Mouse (Mus musculus) lung, adult 18-20 months (tissue): ENCODE measurements around the gene Sfpq.
A peak's percentile ranks its signal among the peaks of the same experiment; 100 is the strongest.
"Not testable (repeated sequence)": the region's sequence is repeated elsewhere in the genome, so short reads cannot be mapped to it uniquely, and the experiment has no call there.

Source experiments
- DNase-seq, 2 experiments: peaks; one replicate each; pipeline ENCODE4 v3.0.0; 2022; ENCODE audit warnings: mixed read lengths in 2 of 2

Gene Sfpq

GRCm38 (mm10) chr4:127021151-127021945 lies at the start of gene Sfpq:
Sfpq (plus strand) TSS chr4:127021324.
- peak; percentile 99 for DNase-seq

- DNase-seq: peak; percentile 20 to 34
Observed at GRCm38 (mm10) chr4:126977467-126977866, 43.7 kb upstream of the Sfpq start.

- DNase-seq: no peak
Observed at GRCm38 (mm10) chr4:126978706-126979105, 42.4 kb upstream of the Sfpq start.

- DNase-seq: no peak
Observed at GRCm38 (mm10) chr4:126983321-126983720, 37.8 kb upstream of the Sfpq start.

- not testable (repeated sequence) for DNase-seq
Observed at GRCm38 (mm10) chr4:126983736-126984525, 37.2 kb upstream of the Sfpq start.

GRCm38 (mm10) chr4:126986768-126987167 lies 34.4 kb upstream of the Sfpq start:
- no peak for DNase-seq

GRCm38 (mm10) chr4:126988503-126988902 lies 32.6 kb upstream of the Sfpq start:
- no peak for DNase-seq

GRCm38 (mm10) chr4:126990553-126990952 lies 30.6 kb upstream of the Sfpq start:
- no peak for DNase-seq

- DNase-seq: no peak
Observed at GRCm38 (mm10) chr4:126992356-126992755, 28.8 kb upstream of the Sfpq start.

GRCm38 (mm10) chr4:126999372-126999771 lies 21.8 kb upstream of the Sfpq start:
- DNase-seq: not testable (repeated sequence)

- DNase-seq: no peak
Observed at GRCm38 (mm10) chr4:127000601-127001105, 20.5 kb upstream of the Sfpq start.

GRCm38 (mm10) chr4:127004384-127004783 lies 16.7 kb upstream of the Sfpq start:
- no peak for DNase-seq

GRCm38 (mm10) chr4:127005113-127005936 lies 15.8 kb upstream of the Sfpq start:
- peak; percentile 11 to 24 for DNase-seq

GRCm38 (mm10) chr4:127015294-127015993 lies 5.7 kb upstream of the Sfpq start:
- peak; percentile 83 to 87 for DNase-seq

GRCm38 (mm10) chr4:127016366-127016765 lies 4.8 kb upstream of the Sfpq start:
- no peak for DNase-seq

GRCm38 (mm10) chr4:127020411-127021150 lies 543 bp upstream of the Sfpq start:
- DNase-seq: no peak

- peak; percentile 90 to 93 for DNase-seq
Observed at GRCm38 (mm10) chr4:127021989-127022626, 984 bp downstream of the Sfpq start.

GRCm38 (mm10) chr4:127023201-127023600 lies 2.1 kb downstream of the Sfpq start:
- no peak for DNase-seq

GRCm38 (mm10) chr4:127024240-127024639 lies 3.1 kb downstream of the Sfpq start:
- no peak for DNase-seq

- DNase-seq: no peak
Observed at GRCm38 (mm10) chr4:127026826-127027225, 5.7 kb downstream of the Sfpq start.
